Mouse (Mus musculus) small intestine, adult 2 months (tissue): ENCODE data around the gene Sufu. TPM values are rescaled to one million over a fixed set of nuclear protein-coding genes. Genes with fewer than 3 reads are reported as not detected.

Experiments
- H3K27ac ChIP-seq: fragments of 200-500 bp; 2 replicates; pipeline ENCODE4 v1.5.1; 2012; ENCODE audit warnings: low read depth, low read length, control low read depth, inconsistent platforms; ENCODE audit not compliant: insufficient read depth
- H3K27me3 ChIP-seq: fragments of 200-500 bp; 2 replicates; pipeline ENCODE4 v1.6.1; 2012; ENCODE audit warnings: mild to moderate bottlenecking, moderate library complexity, low read length, inconsistent platforms; ENCODE audit not compliant: control insufficient read depth, insufficient read depth
- H3K36me3 ChIP-seq: fragments of 200-500 bp; 2 replicates; pipeline ENCODE4 v1.6.1; 2012; ENCODE audit warnings: mild to moderate bottlenecking, low read length, control low read depth, inconsistent platforms; ENCODE audit not compliant: control insufficient read depth, insufficient read depth
- H3K4me1 ChIP-seq: fragments of 200-500 bp; 2 replicates; pipeline ENCODE4 v1.6.1; 2012; ENCODE audit warnings: low read length, inconsistent platforms, mixed read lengths; ENCODE audit not compliant: control insufficient read depth, insufficient read depth, insufficient read length
- H3K4me3 ChIP-seq: fragments of 200-500 bp; 2 replicates; pipeline ENCODE4 v1.5.1; 2012; ENCODE audit warnings: low read depth, mild to moderate bottlenecking, control low read depth, inconsistent platforms, low read length, moderate library complexity
- CTCF ChIP-seq: fragments of 200-500 bp; IDR thresholded peaks from 2 replicates; pipeline ENCODE4 v1.5.1; 2012; ENCODE audit warnings: low read depth, mild to moderate bottlenecking, control low read depth, inconsistent platforms, low read length, moderate library complexity, mixed read lengths; ENCODE audit not compliant: insufficient replicate concordance, insufficient read length; ENCODE audit errors: extremely low read depth
- POLR2A ChIP-seq: fragments of 200-500 bp; IDR thresholded peaks from 2 replicates; pipeline ENCODE4 v1.6.1; 2012; ENCODE audit warnings: low read depth, mild to moderate bottlenecking, control low read depth, inconsistent platforms, low read length, moderate library complexity
- WGBS: fragments of 180-500 bp; shearing (Covaris S2); methylation state at CpG from one replicate; pipeline ENCODE4 v1.1.7; 2018; 5-methylcytosine and 5-hydroxymethylcytosine counted together
- polyA plus RNA-seq: library from polyadenylated mRNA; depleted of rRNA; stranded (reverse); fragments of >200 nt; gene quantifications from 2 replicates; pipeline ENCODE4 v1.2.3, GENCODE M21; 2012

The Sufu gene
- polyA plus RNA-seq, 1 experiment, result 9.4 TPM

GRCm38 (mm10) chr19:46507806-46508205 lies 111.1 kb downstream of the Sufu start:
- 11% methylated on average over 1 of the region's 1 CpGs for WGBS
- no peaks in the 10 kb centered on the region for H3K27me3 ChIP-seq
- H3K36me3 ChIP-seq, result peaks cover 18% of the 10 kb centered on the region
- H3K27ac ChIP-seq, result peak overlapping the region; percentile 17
- peaks cover 47% of the 10 kb centered on the region for H3K4me1 ChIP-seq
- H3K4me3 ChIP-seq, result no peak overlapping the region
- TF ChIP-seq CTCF, result no peak
- TF ChIP-seq POLR2A, result no peak

- 37% methylated on average over 3 of the region's 3 CpGs for WGBS
- H3K36me3 ChIP-seq, result peaks cover 26% of the 10 kb centered on the region
- no peaks in the 10 kb centered on the region for H3K27me3 ChIP-seq
- peak overlapping the region; percentile 63 for H3K27ac ChIP-seq
- peaks cover 47% of the 10 kb centered on the region for H3K4me1 ChIP-seq
- TF ChIP-seq CTCF, result no peak
- TF ChIP-seq POLR2A, result no peak
- H3K4me3 ChIP-seq, result no peak overlapping the region
Observed at GRCm38 (mm10) chr19:46508738-46509137, 112.0 kb downstream of the Sufu start.

- Histone ChIP-seq H3K27me3 (no peaks in the 10 kb centered on the region), H3K4me1 (peaks cover 47% of the 10 kb centered on the region), H3K36me3 (peaks cover 31% of the 10 kb centered on the region), H3K27ac (peak overlapping the region; percentile 63; the same call in 1 of the 2 replicates), H3K4me3 (no peak overlapping the region)
- 30% methylated on average over 3 of the region's 3 CpGs for WGBS
- TF ChIP-seq POLR2A (no peak), CTCF (no peak)
Observed at GRCm38 (mm10) chr19:46509202-46509601, 112.5 kb downstream of the Sufu start.

GRCm38 (mm10) chr19:46509736-46510135 lies 113.0 kb downstream of the Sufu start:
- Histone ChIP-seq H3K36me3 (peaks cover 36% of the 10 kb centered on the region), H3K27ac (no peak overlapping the region), H3K4me3 (no peak overlapping the region), H3K27me3 (no peaks in the 10 kb centered on the region), H3K4me1 (peaks cover 46% of the 10 kb centered on the region)
- 58% methylated on average over 4 of the region's 4 CpGs for WGBS
- TF ChIP-seq POLR2A (no peak), CTCF (no peak)

- no peak overlapping the region for H3K4me3 ChIP-seq
- WGBS, result 44% methylated on average over 5 of the region's 5 CpGs
- H3K27ac ChIP-seq, result no peak overlapping the region
- peaks cover 42% of the 10 kb centered on the region for H3K36me3 ChIP-seq
- peaks cover 43% of the 10 kb centered on the region for H3K4me1 ChIP-seq
- no peaks in the 10 kb centered on the region for H3K27me3 ChIP-seq
- TF ChIP-seq POLR2A (no peak), CTCF (no peak)
Observed at GRCm38 (mm10) chr19:46510401-46510800, 113.7 kb downstream of the Sufu start.

GRCm38 (mm10) chr19:46510824-46511223 lies 114.1 kb downstream of the Sufu start:
- Histone ChIP-seq H3K27ac (no peak overlapping the region), H3K4me3 (no peak overlapping the region), H3K4me1 (peaks cover 40% of the 10 kb centered on the region), H3K27me3 (no peaks in the 10 kb centered on the region), H3K36me3 (peaks cover 43% of the 10 kb centered on the region)
- peak; percentile 51; the same call in 1 of the 2 replicates for TF ChIP-seq CTCF
- TF ChIP-seq POLR2A, result no peak
- 61% methylated on average over 3 of the region's 3 CpGs for WGBS

GRCm38 (mm10) chr19:46511263-46511662 lies 114.6 kb downstream of the Sufu start:
- TF ChIP-seq CTCF, result no peak
- Histone ChIP-seq H3K4me1 (peaks cover 37% of the 10 kb centered on the region), H3K4me3 (no peak overlapping the region), H3K27me3 (no peaks in the 10 kb centered on the region), H3K36me3 (peaks cover 43% of the 10 kb centered on the region), H3K27ac (no peak overlapping the region)
- 72% methylated on average over 10 of the region's 10 CpGs for WGBS
